Mouse (Mus musculus): ENCODE measurements at regions not wholly inside any gene's neighbourhood (a gene's known extent, or its start where the extent isn't known, plus 50 kb on each side); places are given as distances from the start of the nearest gene placed in this dataset.
"Not testable (repeated sequence)": the region's sequence is repeated elsewhere in the genome, so short reads cannot be mapped to it uniquely, and the experiment has no call there.

- DNase-seq, result no peak
These were observed 1157.9 kb upstream of the Cntn5 start for GRCm38 (mm10) chr9:12062488-12062887.

DNA sequence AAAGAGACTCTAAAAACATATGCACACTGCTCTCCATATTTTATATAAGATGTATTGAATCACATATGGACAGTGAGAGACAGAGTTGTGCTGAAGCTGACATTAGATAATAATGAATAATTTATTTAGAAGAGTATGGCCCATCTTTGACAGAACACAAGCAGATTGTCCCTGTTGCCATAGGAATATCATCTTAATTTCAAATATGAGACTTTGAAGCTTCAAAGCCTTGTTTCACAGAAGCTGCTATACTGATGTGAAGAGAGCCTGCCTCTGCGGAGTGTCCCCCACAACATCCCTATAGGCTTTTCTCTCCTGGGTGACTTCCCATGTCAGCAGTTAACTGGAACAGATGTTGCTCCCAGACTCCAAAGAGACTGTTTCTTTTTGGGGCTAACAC lies 1147.9 kb upstream of the Cntn5 start:
- no peak for DNase-seq

- no peak for DNase-seq
These were observed 1111.4 kb upstream of the Cntn5 start for GRCm38 (mm10) chr9:12015978-12016377.

DNA sequence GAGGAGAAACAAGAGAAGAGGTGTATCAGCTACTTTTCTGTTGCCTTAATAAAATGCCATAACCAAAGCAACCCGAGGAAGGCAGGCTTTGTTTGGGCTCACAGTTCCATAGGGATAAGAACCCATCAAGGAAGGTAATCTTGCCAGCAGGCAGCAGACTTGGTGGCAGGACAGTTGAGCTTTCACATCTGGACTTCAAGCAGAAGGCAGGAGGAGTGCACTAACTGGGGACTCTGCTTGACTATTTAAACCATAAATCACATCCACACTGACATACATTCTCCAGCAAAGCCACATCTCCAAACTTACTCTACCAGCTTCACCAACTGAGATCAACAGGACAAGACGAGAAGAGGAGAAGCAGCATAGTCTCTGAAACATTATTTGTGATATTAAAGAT lies 1094.0 kb upstream of the Cntn5 start:
- no peak for DNase-seq

DNA sequence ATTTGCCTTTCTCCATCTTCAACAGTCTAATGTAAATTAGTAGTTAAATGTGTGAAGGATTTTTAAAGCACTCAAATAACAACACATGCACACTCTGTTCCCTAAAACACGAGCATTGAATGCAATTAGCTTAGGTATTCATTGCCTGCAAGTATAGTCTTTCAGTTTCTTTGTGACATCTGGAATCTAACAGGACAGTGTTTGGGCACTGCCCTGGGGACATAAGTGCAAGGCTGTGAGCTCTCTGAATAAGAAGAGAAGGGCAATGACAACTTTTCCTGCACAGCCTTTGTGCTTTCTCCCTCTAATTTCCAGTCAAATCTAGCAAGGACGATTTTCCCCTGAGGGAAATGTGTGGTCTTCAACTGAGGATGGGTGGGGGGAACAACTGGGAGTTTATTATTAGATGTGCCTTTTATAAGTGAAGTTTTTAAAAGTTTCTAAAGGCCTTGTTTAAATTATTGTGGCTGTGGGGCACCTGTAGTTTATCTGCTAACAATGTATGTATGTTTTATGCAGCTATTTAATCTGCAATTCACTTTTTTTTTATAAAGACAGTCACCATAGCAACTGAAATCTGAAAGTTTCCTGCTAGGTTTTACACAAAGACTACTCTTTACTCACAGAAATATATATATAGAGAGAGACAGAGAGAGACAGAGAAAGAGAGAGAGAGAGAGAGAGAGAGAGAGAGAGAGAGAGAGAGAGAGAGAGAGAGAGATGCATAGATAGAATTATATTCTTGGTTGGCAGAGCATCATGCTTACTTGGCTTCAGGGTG lies 1077.7 kb upstream of the Cntn5 start:
- DNase-seq, result no peak

GRCm38 (mm10) chr9:11940691-11941480 lies 1036.3 kb upstream of the Cntn5 start:
- not testable (repeated sequence) for DNase-seq

DNA sequence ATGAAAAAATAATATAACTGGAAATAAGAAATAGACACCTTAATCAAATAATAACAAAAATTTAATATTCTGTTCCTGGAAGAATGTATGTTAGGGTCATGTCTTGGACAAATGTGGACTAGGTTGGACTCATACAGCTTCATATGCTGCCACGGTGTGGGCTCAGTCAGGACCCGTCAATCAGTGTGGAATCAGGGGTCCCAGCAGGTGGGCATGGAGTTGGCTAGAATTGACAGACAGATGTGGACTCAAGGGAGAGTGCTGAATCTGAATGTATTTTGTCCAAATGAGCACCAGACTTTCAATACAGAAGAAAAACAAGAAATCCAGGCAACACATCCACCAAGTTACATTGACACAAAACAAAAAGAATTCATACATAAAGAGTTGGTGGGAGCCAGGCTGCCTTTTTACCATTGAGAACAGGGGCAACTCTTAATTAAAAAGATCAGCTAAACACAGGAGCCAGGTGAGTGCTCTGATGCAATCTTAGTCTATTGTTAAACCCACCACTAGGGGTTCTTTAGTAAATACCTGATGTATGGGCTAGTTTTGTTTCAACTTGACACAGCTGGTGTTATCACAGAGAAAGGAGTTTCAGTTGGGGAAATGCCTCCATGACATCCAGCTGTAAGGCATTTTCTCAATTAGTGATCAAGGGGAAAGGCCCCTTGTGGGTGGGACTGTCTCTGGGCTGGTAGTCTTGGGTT lies 1035.4 kb upstream of the Cntn5 start:
- no peak for DNase-seq

- no peak for DNase-seq
These were observed 1020.9 kb upstream of the Cntn5 start for GRCm38 (mm10) chr9:11925501-11925900.

DNA sequence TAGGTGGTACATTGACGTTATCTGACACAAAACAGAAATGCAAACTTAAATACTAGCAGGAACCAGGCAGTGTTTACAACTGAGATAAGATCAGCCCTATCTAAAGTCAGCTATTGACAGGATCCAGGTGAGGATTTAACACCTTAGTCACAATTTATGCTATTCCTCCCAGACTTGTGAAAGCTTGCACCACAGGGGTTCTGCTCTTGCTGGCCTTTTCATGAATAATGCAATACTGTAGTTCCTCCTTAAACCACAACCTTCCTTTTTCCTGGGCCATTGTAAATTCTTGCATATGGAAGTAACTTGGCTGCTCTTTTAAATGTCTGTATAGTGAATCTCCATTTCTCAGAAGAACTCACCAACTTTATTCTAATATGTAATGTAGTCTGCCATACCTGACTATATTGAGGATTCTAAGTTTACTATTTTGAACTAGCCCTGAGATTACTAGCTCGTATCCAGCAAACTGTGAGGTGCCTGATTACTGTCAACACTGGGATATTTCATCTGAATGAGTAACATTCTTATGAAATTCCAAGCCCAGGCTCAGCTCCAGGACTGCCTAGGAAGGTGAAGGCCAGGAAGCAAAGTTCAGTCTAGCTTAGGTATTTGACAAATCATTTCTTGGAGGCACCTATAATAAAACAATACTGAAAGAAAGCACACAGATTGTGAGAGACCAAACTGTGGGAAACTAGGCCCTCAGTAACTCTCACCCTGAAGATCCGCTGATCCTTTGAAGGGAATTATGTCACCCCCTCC lies 1019.2 kb upstream of the Cntn5 start:
- DNase-seq, result peak; percentile 11

- no peak for DNase-seq
These were observed 1015.7 kb upstream of the Cntn5 start for GRCm38 (mm10) chr9:11920251-11920650.

DNA sequence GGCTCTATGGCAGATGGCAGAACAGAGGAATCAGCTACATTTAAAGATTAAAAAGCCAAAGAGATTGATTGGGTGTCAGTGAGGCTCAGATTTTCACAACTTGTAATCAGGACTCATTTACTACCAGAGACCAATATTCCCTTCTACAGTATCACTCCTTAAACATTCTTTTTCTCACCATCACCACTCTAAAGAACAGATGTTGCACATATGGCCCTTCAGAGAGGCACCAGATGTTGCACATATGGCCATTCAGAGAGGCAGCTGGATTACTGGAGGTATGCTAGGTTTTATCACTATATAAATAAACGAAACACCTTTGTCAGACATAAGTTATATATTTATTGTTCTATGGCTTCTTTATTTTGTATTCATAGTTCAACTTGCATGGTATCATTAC lies 993.7 kb upstream of the Cntn5 start:
- no peak for DNase-seq

DNA sequence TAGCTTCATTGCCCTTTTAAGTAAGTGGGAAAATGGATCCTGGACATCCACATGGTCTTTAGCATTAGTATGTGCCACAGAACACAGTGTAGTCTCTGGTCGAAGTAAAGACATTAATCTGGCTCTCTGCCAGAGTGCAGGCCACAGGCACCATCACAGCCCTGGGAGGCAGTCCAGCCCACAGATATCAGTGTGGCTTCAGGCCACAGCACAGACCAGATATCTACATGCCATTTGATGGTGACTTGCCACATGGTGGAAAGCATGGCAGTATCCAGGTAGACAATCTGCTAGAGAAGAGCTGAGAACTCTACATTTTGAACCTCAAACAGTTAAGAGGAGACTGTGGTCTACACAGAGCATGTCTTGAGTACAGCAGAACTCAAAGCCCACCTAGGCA lies 981.2 kb upstream of the Cntn5 start:
- DNase-seq, result no peak

DNA sequence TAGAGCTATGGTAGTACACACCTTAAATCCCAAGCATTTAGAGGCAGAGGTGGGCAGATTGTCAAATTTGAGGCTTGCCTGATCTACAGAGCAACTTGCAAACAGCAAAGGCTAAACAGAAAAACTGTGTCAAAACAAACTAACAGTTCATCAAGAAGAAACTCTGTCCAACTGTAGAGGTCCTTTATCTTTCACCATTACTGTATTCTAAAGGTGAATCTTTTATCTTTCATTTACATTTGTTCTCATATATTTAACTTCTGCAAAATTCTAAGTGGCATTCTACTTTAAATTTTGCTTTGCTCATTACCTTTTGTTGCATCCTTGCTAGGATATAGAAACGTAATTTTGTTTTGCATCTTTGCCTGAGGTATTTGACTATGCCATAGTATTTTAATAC lies 967.5 kb upstream of the Cntn5 start:
- no peak for DNase-seq

DNA sequence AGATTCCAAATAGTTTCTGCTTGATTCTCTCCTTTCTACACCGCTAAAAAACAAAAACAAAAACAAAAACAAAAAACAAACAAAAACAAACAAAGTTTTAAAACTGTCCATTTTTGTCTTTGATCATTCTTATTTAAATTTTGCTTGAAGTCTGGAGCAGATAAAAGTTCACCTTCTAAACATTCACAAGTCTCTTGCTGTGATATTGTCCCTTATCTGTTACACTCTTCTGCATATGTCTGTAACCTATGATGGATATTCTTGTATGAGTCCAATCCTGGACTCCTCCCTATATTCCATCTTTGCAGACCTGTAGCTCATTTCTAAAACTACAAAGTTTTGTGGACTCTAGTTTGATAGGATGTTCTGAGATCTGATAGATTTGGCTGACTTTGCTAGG lies 966.9 kb upstream of the Cntn5 start:
- DNase-seq, result no peak

- DNase-seq, result not testable (repeated sequence)
These were observed 944.1 kb upstream of the Cntn5 start for GRCm38 (mm10) chr9:11848692-11849091.
